In the genomic region with DNA sequence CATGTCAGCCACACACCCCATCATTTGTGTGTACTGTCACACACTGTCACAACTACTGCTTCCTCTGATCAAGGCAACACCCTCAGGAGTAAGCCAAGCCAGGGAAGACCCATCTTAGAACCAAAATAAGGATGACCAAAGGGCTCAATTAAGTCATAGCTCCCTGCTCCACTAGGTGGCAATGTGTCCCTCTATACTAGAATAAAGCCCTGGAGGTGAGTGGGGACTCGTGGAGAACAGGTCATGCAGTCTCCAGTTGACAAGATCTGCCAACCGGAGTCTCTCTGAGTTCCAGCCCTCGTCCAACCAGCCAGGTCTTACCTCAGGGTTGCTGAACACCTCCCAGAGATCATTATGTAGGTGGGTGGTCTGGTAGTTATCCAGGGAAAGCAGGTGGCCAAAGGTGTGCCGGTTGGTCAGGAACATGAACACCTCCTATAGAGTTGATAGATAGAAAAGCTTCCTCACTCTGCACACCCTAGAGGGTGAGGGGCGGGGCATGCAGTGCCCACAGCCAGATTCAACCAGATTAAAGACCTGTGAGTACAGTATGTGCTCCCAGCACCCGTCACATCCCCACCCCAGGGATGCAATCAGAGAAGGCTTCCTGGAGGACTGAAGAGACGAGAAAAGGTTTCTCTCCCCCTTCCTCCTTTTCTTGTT, we compare ENCODE assay signal across 9 mouse cellular contexts. TPM values are rescaled to one million over a fixed set of nuclear protein-coding genes. Genes with fewer than 3 reads are reported as not detected.
DNase-seq lines count a peak whose midpoint lies in the region; ATAC-seq lines count a peak whose summit lies in the region.
"Had no signal": no experiment of that assay in that cellular context is flagged by ENCODE, and none has a peak within 500 bp of the region (broad histone marks: within the 10 kb centered on the region; RNA-seq: fewer than 3 reads in every experiment).

No protein-coding gene starts in this region.

- no peak for ATAC-seq in hindbrain, embryonic 12.5 days (ENCODE audit: low FRiP score)
- no peak for ATAC-seq in cerebellum, adult (ENCODE audit: insufficient number of reproducible peaks, low FRiP score, low TSS enrichment)

- H3K27ac ChIP-seq in hindbrain, embryonic 10.5 days: no peak overlapping the region
- H3K27ac ChIP-seq in hindbrain, embryonic 12.5 days: no peak overlapping the region
- H3K27ac ChIP-seq: embryonic facial prominence, embryonic 15.5 days had no signal

- no peaks in the 10 kb centered on the region for H3K9me3 ChIP-seq in hindbrain, embryonic 10.5 days
- no peaks in the 10 kb centered on the region for H3K9me3 ChIP-seq in hindbrain, embryonic 12.5 days (replicated peaks)
- H3K9me3 ChIP-seq: embryonic facial prominence, embryonic 15.5 days had no signal

- H3K9ac ChIP-seq in hindbrain, embryonic 12.5 days: no peak overlapping the region
- H3K9ac ChIP-seq: embryonic facial prominence, embryonic 15.5 days had no signal

- H3K4me1 ChIP-seq in hindbrain, embryonic 10.5 days (replicated peaks): peaks cover 9% of the 10 kb centered on the region
- H3K4me1 ChIP-seq in hindbrain, embryonic 12.5 days: 0 out of 2 replicates have a peak, but pooled peaks cover 4% of the 10 kb centered on the region

- intact Hi-C loops in gastrocnemius, postnatal 14 days (cut with DNase I; ENCODE audit: low total_unique reads): no loop called here

- H3K4me3 ChIP-seq in hindbrain, embryonic 10.5 days: no peak overlapping the region
- no peak overlapping the region for H3K4me3 ChIP-seq in hindbrain, embryonic 12.5 days
- H3K4me3 ChIP-seq: embryonic facial prominence, embryonic 15.5 days had no signal

- WGBS in hindbrain, embryonic 10.5 days: 56% methylated on average over 7 of the region's 7 CpGs
- 59% methylated on average over 7 of the region's 7 CpGs for WGBS in hindbrain, embryonic 12.5 days

- H3K36me3 ChIP-seq in hindbrain, embryonic 10.5 days: peaks cover 37% of the 10 kb centered on the region
- H3K36me3 ChIP-seq in hindbrain, embryonic 12.5 days: 0 out of 2 replicates have a peak, but pooled peaks cover 3% of the 10 kb centered on the region

- H3K27me3 ChIP-seq in hindbrain, embryonic 10.5 days (ENCODE audit: insufficient read depth, poor library complexity, severe bottlenecking): no peaks in the 10 kb centered on the region
- H3K27me3 ChIP-seq in hindbrain, embryonic 12.5 days: no peaks in the 10 kb centered on the region
- H3K27me3 ChIP-seq: embryonic facial prominence, embryonic 15.5 days had no signal

- DNase-seq in hindbrain, embryonic 10.5 days (ENCODE audit: low spot score): peak; percentile 21
- peak; percentile 38 for DNase-seq in CD4-positive helper T cell, adult 2 months (ENCODE audit: low read depth, low spot score)
- peak; percentile 36 for DNase-seq in Muller cell, postnatal 12 days (ENCODE audit: inconsistent ontology term)
- peak; percentile 40 for DNase-seq in gastrocnemius, postnatal 14 days
- peak; percentile 66 for DNase-seq in kidney, postnatal 14 days
- peak; percentile 66 for DNase-seq in mesoderm, embryonic 11.5 days (ENCODE audit: low read depth, low spot score)

- H3K4me2 ChIP-seq in hindbrain, embryonic 12.5 days (replicated peaks): no peak overlapping the region
- H3K4me2 ChIP-seq: embryonic facial prominence, embryonic 15.5 days had no signal

RNA-seq across cellular contexts. Expression of gene Mfn2, which starts 14.1 kb away (rescaled TPM):
- 43.4 and 52.4 TPM in 2 replicates for polyA plus RNA-seq in hindbrain, embryonic 10.5 days (2016; fragmentation: Nextera tagmentation; extraction: Ambion mirVana)
- polyA plus RNA-seq in hindbrain, embryonic 12.5 days (2016; fragmentation: Nextera tagmentation; extraction: Ambion mirVana): 69.7 and 73.1 TPM in 2 replicates
- total RNA-seq in gastrocnemius, postnatal 14 days (2021): 100 to 1,000 TPM; 292 to 356 TPM

RNA-seq across cellular contexts. Expression of gene Plod1, which starts 18.0 kb away (rescaled TPM):
- polyA plus RNA-seq in hindbrain, embryonic 10.5 days (2016; fragmentation: Nextera tagmentation; extraction: Ambion mirVana): 30.5 and 31.2 TPM in 2 replicates
- polyA plus RNA-seq in hindbrain, embryonic 12.5 days (2016; fragmentation: Nextera tagmentation; extraction: Ambion mirVana): 41.7 and 46.3 TPM in 2 replicates
- 10 to 100 TPM; 43.4 to 48.8 TPM for total RNA-seq in gastrocnemius, postnatal 14 days (2021)

RNA-seq across cellular contexts. Expression of gene 2510039O18Rik, which starts 22.1 kb away (rescaled TPM):
- 11.9 and 14.9 TPM in 2 replicates for polyA plus RNA-seq in hindbrain, embryonic 10.5 days (2016; fragmentation: Nextera tagmentation; extraction: Ambion mirVana)
- 26.7 and 27.7 TPM in 2 replicates for polyA plus RNA-seq in hindbrain, embryonic 12.5 days (2016; fragmentation: Nextera tagmentation; extraction: Ambion mirVana)
- total RNA-seq in gastrocnemius, postnatal 14 days (2021): 10 to 100 TPM; 22.1 to 23.8 TPM

RNA-seq across cellular contexts. Expression of gene Fv1, which starts 49.8 kb away (rescaled TPM):
- polyA plus RNA-seq in hindbrain, embryonic 10.5 days (2016; fragmentation: Nextera tagmentation; extraction: Ambion mirVana): 13.5 and 15.8 TPM in 2 replicates
- 13.5 and 13.8 TPM in 2 replicates for polyA plus RNA-seq in hindbrain, embryonic 12.5 days (2016; fragmentation: Nextera tagmentation; extraction: Ambion mirVana)
- 1 to 10 TPM; 3.2 to 3.4 TPM for total RNA-seq in gastrocnemius, postnatal 14 days (2021)

RNA-seq across cellular contexts. Expression of gene Miip, which starts 50.0 kb away (rescaled TPM):
- polyA plus RNA-seq in hindbrain, embryonic 10.5 days (2016; fragmentation: Nextera tagmentation; extraction: Ambion mirVana): 67.6 and 69.3 TPM in 2 replicates
- 45.2 and 46.1 TPM in 2 replicates for polyA plus RNA-seq in hindbrain, embryonic 12.5 days (2016; fragmentation: Nextera tagmentation; extraction: Ambion mirVana)
- total RNA-seq in gastrocnemius, postnatal 14 days (2021): 1 to 10 TPM; 4.4 to 5.1 TPM
